Mouse (Mus musculus) midbrain, postnatal 0 days (tissue): ENCODE measurements around the gene Msantd3. TPM values are rescaled to one million over a fixed set of nuclear protein-coding genes. Genes with fewer than 3 reads are reported as not detected.

Experiments
- ATAC-seq: fragments of 200-750 bp; cut with Nextera tagmentation; 2 replicates; pipeline ENCODE4 v1.8.0; 2017; ENCODE audit warnings: moderate number of reproducible peaks, mild to moderate bottlenecking, moderate TSS enrichment, moderate library complexity; ENCODE audit not compliant: low FRiP score
- DNase-seq: peaks from one replicate; pipeline ENCODE4 v3.0.0-alpha.2; 2015; ENCODE audit warnings: low spot score
- H3K27ac ChIP-seq: fragments of 300-500 bp; sonication (generic); 2 replicates; pipeline ENCODE4 v1.5.1; 2014; ENCODE audit warnings: low read depth, mild to moderate bottlenecking, low read length, mixed read lengths
- H3K27me3 ChIP-seq: fragments of 300-500 bp; sonication (generic); 2 replicates; pipeline ENCODE4 v1.6.1; 2014; ENCODE audit warnings: low read length, control low read depth, mixed read lengths; ENCODE audit not compliant: insufficient read depth
- H3K36me3 ChIP-seq: fragments of 300-500 bp; sonication (generic); 2 replicates; pipeline ENCODE4 v1.6.1; 2014; ENCODE audit warnings: low read length, control low read depth, mixed read lengths; ENCODE audit not compliant: insufficient read depth
- H3K4me1 ChIP-seq: fragments of 300-500 bp; sonication (generic); 2 replicates; pipeline ENCODE4 v1.6.1; 2014; ENCODE audit warnings: mild to moderate bottlenecking, control low read depth, antibody characterized with exemption, low read length, mixed read lengths; ENCODE audit not compliant: insufficient read depth
- H3K4me2 ChIP-seq: fragments of 300-500 bp; sonication (generic); 2 replicates; pipeline ENCODE4 v1.6.1; 2014; ENCODE audit warnings: low read depth, mild to moderate bottlenecking, low read length, mixed read lengths; ENCODE audit not compliant: poor library complexity, severe bottlenecking
- H3K4me3 ChIP-seq: fragments of 300-500 bp; sonication (generic); 2 replicates; pipeline ENCODE4 v1.5.1; 2014; ENCODE audit warnings: low read depth, mild to moderate bottlenecking, low read length, moderate library complexity
- H3K9ac ChIP-seq: fragments of 300-500 bp; sonication (generic); replicated peaks from 2 replicates; pipeline ENCODE4 v1.6.1; 2014; ENCODE audit warnings: mild to moderate bottlenecking, low read length, moderate library complexity, mixed read lengths; ENCODE audit not compliant: poor library complexity, severe bottlenecking
- H3K9me3 ChIP-seq: fragments of 300-500 bp; sonication (generic); 2 replicates; pipeline ENCODE4 v1.6.1; 2016; ENCODE audit warnings: low read length, control low read depth
- CTCF ChIP-seq: IDR thresholded peaks from 2 replicates; pipeline ENCODE4 v1.5.1; 2016; ENCODE audit warnings: antibody characterized with exemption, mild to moderate bottlenecking
- WGBS: fragments of 180-500 bp; shearing (Covaris S2); extraction: QIAGEN DNeasy Blood & Tissue Kit; methylation state at CpG from one replicate; pipeline ENCODE4 v1.1.7; 2014; 5-methylcytosine and 5-hydroxymethylcytosine counted together
- polyA plus RNA-seq: library from polyadenylated mRNA; unstranded; fragments of >200 nt; fragmentation: Nextera tagmentation; extraction: Ambion mirVana; gene quantifications from 2 replicates; pipeline ENCODE4 v1.2.1, GENCODE M21; 2015
- total RNA-seq: library from RNA; depleted of rRNA; stranded (reverse); fragments of >200 nt; gene quantifications from 2 replicates; pipeline ENCODE4 v1.2.3, GENCODE M21; 2014

The Msantd3 gene
- total and polyA plus RNA-seq, 2 experiments from 2014 or later = 27.0 to 30.3 TPM

DNA sequence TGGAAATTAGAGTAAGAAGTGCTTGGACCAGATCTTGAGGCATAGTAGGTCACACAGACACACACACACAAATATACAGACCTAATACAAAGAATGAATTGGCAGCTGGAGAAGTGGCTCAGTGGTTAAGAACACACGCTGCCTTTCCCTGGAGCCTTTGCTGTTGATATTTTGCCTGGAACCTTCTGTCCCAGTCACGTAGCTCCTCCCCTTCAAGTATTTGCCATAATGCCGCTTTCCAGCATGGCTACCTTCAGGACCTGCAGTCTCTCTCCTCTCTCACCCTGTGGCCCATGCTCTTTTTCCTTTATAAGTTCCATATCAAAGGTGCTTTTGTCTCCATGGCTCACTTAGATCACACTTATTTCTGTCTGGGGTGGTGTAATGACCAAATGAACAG is 51.7 kb downstream of the Msantd3 start:
- Histone ChIP-seq H3K27ac (no peak overlapping the region), H3K4me3 (no peak overlapping the region), H3K9me3 (no peaks in the 10 kb centered on the region), H3K27me3 (no peaks in the 10 kb centered on the region), H3K36me3 (no peaks in the 10 kb centered on the region), H3K4me1 (0 out of 2 replicates have a peak, but pooled peaks cover 2% of the 10 kb centered on the region), H3K9ac (no peak overlapping the region), H3K4me2 (no peak overlapping the region)
- no peak for TF ChIP-seq CTCF
- ATAC-seq (no peak), DNase-seq (no peak)
- 92% methylated on average over 3 of the region's 3 CpGs for WGBS

DNA sequence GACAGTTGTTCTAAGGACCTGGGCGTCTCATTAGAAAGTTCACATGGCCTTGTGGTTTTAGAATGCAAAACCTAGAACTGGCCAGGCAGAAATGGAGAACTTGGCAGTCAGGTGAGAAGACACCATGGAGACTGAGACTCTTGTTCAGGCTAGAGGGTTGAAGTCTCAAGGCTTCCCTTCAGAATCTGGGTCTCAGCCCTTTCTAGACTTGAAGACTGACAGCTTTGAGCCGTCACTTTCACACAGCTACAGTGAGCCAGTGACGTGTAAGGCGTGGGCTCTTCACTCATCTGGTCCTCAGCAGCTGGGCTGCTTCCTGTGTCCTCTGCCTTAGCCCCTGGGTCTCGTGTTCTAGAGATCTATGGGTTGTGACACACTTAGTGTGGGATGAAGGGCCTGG is 52.6 kb downstream of the Msantd3 start:
- no peaks in the 10 kb centered on the region for H3K4me1 ChIP-seq
- H3K9ac ChIP-seq = no peak overlapping the region
- TF ChIP-seq CTCF = no peak
- H3K9me3 ChIP-seq = no peaks in the 10 kb centered on the region
- no peaks in the 10 kb centered on the region for H3K36me3 ChIP-seq
- 72% methylated on average over 5 of the region's 5 CpGs for WGBS
- H3K4me3 ChIP-seq = no peak overlapping the region
- DNase-seq = no peak
- no peak overlapping the region for H3K27ac ChIP-seq
- H3K4me2 ChIP-seq = no peak overlapping the region
- ATAC-seq = no peak
- no peaks in the 10 kb centered on the region for H3K27me3 ChIP-seq

DNA sequence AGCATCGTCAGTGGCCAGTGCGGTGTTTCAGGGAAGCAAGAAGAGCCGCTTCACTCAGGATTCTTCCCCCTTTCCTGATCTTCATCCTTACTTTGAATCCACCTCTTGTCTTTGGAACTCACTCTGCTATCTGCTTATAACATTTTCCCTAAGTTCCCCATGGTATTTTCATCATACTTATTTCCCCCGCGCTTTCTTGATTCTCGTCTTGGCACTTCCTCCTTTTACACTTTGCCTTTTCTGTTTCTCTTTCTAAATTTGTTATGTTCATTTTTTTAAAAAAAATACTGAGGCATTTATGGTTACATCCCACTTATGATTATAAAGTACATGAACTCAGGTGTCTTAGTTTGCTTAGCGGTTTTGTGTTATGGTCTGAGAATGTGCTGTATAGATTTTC is 53.1 kb downstream of the Msantd3 start:
- no peaks in the 10 kb centered on the region for H3K36me3 ChIP-seq
- H3K9ac ChIP-seq = no peak overlapping the region
- DNase-seq (no peak), ATAC-seq (no peak)
- no peaks in the 10 kb centered on the region for H3K9me3 ChIP-seq
- no peak overlapping the region for H3K4me3 ChIP-seq
- TF ChIP-seq CTCF = no peak
- 92% methylated on average over 7 of the region's 7 CpGs for WGBS
- no peaks in the 10 kb centered on the region for H3K4me1 ChIP-seq
- no peaks in the 10 kb centered on the region for H3K27me3 ChIP-seq
- H3K27ac ChIP-seq = no peak overlapping the region
- no peak overlapping the region for H3K4me2 ChIP-seq

DNA sequence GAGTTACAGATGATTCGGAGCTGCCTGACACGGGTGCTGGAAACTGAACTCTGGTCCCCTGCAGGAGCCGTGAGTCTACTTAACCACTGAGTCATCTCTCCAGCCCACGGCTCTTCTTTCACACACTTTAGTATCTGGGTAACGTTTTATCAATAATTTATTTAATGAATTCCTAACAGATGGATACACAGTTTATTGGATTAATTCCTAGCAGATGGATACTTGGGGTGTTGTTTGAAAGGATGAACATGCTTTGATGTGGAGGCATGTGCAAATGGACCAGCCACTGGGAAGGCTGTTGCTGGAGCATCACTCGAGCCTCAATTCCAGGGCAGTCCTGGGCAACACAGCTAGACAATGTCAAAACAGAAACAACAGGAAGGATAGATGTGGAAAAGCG is 56.4 kb downstream of the Msantd3 start:
- no peak for TF ChIP-seq CTCF
- no peak overlapping the region for H3K9ac ChIP-seq
- no peaks in the 10 kb centered on the region for H3K4me1 ChIP-seq
- no peaks in the 10 kb centered on the region for H3K27me3 ChIP-seq
- no peaks in the 10 kb centered on the region for H3K36me3 ChIP-seq
- DNase-seq = no peak
- 87% methylated on average over 7 of the region's 7 CpGs for WGBS
- no peak overlapping the region for H3K4me2 ChIP-seq
- H3K4me3 ChIP-seq = no peak overlapping the region
- H3K27ac ChIP-seq = no peak overlapping the region
- no peak for ATAC-seq
- no peaks in the 10 kb centered on the region for H3K9me3 ChIP-seq

DNA sequence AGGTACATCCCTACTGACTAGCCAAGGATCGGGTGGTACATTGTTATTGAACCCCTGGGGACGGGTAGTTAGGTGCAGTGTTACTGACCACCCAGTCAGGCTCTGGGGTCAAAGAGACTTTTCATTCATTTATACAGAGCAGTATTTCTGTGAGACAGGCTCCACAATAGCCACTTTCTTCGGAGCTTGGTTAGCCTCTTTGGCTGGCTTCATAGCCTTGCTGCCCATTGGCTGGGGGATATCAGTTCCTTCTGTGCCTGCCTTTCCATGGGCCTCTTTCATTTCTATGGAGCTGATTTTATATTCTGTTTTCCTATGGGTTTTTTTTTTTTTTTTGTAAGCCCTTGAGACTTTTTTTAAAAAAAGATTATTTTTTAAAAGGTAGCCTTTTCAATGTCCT is 65.9 kb downstream of the Msantd3 start:
- Histone ChIP-seq H3K4me1 (no peaks in the 10 kb centered on the region), H3K27ac (no peak overlapping the region), H3K4me2 (no peak overlapping the region), H3K9me3 (no peaks in the 10 kb centered on the region), H3K9ac (no peak overlapping the region), H3K36me3 (peaks cover 3% of the 10 kb centered on the region; the same call in 1 of the 2 replicates), H3K4me3 (no peak overlapping the region), H3K27me3 (no peaks in the 10 kb centered on the region)
- ATAC-seq (no peak), DNase-seq (no peak)
- TF ChIP-seq CTCF = no peak
- 61% methylated on average over 3 of the region's 3 CpGs for WGBS

DNA sequence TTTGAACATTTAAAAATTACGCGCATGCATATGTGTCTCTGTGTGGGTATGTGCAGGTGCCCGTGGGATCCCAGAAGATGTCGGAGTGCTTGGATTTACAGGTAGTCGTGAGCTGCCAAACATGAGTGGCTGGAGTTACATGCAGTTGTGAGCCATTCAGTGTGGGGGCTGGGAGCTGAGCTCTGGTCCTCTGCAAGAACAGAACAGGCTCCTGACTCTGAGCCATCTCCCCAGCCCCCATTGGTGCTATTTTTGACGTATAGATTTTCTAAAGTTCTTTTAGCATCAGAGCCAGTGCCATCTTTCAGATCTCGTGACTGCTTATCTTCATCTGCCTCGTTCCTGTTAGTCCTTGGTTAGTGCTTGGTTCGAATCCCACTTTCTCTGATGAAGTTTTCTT is 69.8 kb downstream of the Msantd3 start:
- Histone ChIP-seq H3K36me3 (peaks cover 3% of the 10 kb centered on the region), H3K4me2 (no peak overlapping the region), H3K27me3 (no peaks in the 10 kb centered on the region), H3K9ac (no peak overlapping the region), H3K9me3 (no peaks in the 10 kb centered on the region), H3K27ac (no peak overlapping the region), H3K4me3 (no peak overlapping the region), H3K4me1 (no peaks in the 10 kb centered on the region)
- TF ChIP-seq CTCF = no peak
- ATAC-seq = no peak
- no peak for DNase-seq
- WGBS = 92% methylated on average over 9 of the region's 9 CpGs
